Mouse (Mus musculus) ES-CJ7 (cell line): ENCODE measurements around the gene Cacna2d4.
A peak's percentile ranks its signal among the peaks of the same experiment; 100 is the strongest.

Experiments
- DNase-seq: peaks from one replicate; pipeline ENCODE4 v3.0.0; 2011; ENCODE audit warnings: low read depth, low spot score

Gene Cacna2d4

DNA sequence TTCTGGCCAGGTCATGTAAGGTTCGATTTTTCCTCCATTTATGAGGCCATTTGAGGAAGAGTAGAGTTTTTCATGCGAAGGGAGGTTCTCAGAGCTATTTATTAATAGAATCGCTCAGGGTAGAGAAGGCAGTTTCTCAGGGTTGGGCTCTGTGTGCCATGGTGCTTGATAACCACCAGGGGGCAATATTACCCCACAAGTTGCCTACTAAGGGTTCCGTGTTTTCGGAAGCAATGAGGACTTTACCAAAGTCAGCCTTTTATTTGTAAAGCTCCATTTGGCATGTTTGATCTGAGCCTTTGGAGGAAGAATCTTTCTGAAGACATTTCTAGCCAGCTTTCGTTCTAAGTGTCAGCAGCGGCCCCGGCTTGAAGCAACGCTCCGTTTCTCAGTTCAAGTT lies 16.0 kb upstream of the Cacna2d4 start:
- peak; percentile 64 for DNase-seq

DNA sequence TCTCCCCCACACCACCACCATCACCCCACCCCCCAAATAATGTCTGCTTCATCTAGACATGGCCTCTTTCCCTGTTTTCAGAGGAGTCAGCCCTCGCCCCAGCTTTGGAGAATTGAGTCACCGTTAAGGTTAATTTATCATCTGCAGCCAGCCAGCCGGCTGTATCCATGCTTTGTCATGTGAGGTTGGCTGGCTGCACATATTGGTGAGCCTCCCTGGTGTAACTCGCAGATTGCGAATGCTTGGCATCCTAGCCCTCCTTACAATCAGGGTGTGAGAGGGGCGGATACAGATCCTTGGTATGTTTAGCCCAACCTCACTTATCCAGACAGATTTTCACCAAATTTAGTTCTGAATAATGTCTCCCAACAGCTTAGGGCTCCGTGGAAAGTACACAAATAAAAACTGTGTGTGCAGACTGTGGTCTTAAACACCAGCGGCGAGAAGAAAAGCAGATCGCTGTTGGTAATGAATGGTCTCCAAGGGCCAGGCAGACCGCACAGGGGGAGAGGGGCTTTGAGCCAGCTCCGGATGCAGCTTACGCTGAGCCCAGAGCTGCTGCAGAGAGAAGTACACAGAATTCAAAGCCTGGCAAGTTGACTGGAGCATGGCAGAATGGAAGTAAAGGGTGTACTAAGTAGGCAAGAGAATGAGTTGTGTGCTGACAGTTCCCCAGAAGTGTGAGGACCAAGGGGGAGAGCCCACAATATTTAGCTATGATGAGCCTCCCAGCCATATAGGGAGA lies 11.7 kb upstream of the Cacna2d4 start:
- DNase-seq = no peak

DNA sequence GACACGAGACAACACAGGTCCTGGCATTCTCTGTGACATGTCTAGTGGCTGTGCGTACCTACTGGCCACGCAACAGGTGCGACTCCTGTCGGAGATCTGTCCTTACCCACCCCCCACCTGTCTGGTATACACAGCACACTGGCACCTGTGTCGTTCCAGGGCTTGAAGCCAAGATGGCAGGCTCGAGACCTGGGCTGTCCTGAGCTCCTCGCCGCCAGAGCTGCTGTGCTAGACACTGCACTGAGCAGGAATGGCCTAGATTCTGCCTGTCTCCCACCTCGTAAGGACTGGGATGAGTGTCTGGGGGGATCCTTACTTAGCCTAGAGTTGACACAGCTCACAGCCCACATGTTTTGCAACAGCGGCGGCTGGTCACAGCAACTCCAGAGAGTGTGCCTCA lies 11.1 kb upstream of the Cacna2d4 start:
- no peak for DNase-seq

DNA sequence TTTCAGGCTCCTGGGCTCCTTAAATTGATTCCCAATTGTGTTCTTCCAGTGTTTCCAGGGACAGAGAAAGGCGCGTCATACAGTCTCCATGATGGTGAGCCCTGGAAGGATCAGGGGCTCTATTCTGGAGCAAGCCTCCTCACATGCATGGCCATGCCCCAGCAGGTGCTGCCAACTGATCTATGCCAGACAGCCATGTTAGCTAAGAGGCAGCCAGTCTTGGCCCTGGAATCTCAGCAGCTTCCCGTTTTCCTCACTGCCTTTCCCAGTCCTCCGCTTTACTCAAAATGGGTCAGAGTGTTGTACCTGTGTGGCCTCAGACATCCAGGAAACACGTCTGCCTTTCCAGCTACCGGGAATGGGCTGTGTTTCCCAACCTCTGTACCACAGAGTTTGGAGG lies 10.6 kb upstream of the Cacna2d4 start:
- no peak for DNase-seq

DNA sequence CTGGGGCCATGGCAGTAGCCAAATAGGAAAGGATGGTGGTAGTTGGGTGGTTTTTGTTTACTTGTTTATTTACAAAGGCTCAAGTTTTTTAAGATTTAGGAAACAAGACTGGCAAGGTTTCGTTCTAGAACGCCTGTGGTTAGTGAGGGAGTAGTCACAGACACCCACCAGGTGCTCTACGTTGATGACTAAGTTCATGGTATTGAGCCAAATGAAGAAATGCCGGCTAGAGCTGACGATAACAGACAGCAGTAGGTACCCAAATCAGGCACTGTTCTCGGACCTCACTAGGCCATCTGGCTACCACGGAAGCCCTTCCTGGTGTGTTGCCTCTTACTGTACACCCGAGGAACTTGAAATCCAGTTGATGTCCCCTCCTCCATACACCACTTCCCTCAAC lies 9.3 kb upstream of the Cacna2d4 start:
- DNase-seq = no peak

DNA sequence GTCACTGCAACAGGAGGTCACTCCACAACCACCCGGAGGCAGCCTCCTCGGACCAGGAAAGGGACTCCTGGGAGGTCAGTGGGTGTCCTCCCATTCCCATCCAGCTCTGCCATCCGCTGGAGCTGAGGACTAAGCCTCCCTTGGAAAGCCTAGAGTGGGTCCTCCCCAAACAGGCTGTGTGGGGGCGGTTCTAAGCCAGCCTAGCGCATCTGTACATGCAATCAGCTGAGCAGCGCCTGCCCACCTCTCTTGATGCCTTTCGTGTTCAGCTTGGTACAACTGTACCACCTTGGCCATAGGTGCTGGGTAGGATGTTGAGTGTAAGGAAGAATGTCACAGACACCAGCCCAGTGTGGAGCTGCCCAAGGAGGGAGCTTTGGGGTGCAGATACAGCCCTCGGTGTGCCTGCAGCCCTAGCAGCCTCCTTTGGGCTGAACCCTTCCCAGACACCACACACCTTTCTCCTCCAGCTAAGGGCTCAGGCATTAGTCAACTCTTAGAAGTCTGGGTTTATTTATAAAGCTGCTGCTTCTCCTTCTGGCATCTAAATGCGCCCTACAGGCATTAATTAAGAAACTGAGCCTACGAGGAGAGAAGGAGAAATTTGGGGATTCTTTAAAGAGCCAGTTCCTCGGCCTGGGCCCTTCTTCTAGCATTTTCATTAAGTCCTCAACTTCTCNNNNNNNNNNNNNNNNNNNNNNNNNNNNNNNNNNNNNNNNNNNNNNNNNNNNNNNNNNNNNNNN lies 7.3 kb upstream of the Cacna2d4 start:
- no peak for DNase-seq

DNA sequence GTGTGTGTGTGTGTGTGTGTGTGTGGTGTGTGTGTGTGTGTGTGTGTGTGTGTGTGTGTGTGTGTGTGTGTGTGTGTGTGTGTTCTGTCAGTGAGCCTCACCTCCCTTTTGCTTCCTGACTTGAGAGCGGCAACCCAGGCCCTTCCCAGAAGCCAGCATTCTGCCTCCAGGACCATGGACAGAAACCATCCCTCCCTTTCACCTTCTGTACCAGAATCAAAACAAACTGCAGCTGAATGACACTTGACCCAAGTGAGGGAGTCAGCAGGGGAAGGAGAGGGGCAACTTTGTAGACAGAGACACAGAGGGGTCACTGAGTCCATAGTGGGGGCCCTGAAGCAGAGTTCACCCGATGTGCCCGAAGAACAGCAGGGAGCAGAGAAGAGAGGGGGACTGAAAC lies 3.3 kb upstream of the Cacna2d4 start:
- peak; percentile 40 for DNase-seq

DNA sequence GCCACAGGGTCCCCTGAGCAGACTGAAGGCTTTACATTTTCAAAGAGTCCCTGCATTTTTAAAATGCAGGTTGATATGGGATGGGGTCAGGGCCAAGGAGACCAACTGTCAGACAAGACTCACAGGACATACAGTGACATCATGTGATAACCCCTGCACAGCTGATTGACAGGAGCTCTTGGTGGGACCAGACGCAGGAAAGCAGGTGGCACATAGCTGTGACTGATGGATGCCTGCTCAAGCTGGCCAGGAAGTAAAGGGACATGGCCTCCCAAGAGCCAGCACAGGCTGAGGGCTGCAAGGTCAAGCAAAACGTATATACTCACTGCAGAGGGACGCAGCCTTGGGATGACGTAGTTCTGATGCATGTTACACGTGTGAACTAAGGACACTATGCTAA lies 885 bp upstream of the Cacna2d4 start:
- DNase-seq = no peak

DNA sequence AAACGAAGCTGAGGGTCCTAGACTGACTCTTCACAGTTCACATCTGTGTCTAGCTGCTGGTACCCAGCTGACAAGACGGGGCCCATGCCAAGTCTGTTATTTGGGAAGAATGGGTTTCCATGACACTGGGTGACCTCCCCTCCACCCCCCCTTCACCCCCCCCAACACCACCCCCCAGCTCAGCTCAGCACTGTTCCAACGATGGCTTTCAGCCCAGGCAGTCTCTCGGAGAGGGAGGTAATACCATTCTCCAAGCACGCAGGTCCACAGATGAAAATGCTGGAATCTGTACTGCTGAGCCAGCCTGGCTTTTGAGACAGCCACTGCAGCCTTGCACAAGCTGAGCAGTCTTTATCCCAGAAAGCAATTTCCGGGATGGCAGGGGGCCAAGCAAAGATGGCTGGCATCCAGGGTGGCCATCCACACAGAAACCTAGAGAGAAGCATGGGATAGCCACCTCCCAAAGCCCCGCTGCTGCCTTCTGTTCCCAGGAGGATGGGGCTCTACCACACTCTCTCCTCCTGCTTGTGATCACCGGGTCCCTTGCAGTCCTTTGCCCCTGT lies 1.2 kb downstream of the Cacna2d4 start:
- no peak for DNase-seq

DNA sequence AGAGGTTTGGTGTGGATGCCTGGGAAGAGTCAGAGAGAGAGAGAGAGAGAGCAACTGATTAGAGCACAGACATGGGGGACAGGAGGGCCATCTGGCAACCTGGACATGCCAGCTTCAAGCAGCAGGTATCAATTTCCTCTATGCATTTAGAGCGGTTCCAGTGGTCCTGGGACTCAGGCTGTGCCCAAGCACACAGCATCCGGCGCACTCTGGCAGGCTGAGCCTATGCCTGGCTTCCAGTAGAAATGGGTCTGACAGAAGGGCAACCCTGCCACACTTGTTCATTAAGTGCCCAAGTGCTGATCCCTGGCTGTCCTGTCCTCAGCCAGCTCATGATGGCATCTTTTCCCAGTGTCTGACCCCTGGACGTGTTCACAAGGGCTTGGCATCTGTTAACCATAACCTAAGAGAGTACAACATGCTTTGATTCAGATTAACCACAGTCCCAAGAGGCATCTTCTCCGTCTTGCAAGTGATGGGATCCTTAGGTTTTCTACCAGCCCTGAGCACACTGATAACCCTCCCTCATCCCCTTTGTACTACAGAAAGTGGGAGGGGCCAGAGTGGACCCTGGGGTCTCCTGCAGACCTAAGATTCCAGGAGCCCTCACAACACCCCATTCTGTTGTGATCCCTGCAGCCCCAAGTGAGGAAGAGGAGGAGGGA lies 3.1 kb downstream of the Cacna2d4 start:
- no peak for DNase-seq

DNA sequence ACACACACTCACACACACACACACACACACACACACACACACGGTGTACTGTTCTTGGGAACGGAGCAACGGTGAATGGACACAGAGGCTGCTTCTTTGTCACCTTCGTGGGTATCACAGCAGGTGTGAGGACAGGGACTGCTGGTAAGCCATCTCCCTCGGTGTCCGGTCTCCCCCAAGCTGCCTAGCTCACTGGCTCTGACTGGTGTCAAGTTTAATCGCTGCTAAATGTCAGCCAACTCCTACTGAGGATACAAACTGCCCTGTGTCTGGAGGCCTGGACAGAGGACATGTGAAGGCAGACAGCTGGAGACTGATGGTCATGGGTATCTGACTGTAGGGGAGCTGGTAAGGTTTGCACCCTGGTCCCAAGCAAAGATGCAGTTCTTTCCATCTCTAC lies 3.9 kb downstream of the Cacna2d4 start:
- no peak for DNase-seq

DNA sequence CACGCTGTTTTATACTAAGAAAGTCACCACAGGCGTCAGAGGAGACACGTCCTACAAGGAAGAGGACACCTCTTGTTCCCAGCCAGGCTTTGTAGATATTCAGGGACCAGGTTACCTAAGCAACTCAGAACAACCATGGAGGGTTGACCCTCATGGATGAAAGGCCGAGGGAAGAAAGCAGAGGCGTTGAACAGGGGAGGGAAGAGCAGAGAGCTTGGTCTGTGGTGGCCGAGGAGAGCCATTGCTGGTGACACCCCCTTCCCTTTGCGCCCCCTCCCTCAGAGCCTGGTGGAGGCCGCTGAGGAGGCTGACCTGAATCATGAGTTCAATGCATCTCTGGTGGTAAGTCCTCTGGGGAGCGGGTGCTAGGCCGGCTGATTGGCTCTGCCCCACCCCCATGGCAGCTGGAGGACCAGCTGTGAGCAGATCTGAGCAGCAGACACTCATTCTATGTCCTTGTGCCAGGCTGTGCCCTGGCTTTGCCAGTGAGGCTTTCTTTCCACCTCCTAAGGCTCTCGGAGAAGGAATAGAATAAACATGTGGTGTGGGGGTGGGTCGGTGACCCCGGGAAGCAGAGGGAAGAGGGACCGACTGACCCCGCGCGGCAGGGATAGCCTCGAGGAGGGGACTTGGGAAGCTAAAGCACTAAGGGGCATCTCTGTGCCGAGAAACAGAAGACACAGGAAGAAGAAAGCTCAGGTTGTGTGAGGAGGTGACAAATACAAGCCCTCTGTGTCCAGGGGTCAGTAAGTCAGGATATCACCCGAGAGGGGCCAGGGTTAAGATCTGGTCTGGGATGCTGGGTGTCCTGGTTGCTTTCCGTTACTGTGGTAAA lies 4.8 kb downstream of the Cacna2d4 start:
- no peak for DNase-seq

DNA sequence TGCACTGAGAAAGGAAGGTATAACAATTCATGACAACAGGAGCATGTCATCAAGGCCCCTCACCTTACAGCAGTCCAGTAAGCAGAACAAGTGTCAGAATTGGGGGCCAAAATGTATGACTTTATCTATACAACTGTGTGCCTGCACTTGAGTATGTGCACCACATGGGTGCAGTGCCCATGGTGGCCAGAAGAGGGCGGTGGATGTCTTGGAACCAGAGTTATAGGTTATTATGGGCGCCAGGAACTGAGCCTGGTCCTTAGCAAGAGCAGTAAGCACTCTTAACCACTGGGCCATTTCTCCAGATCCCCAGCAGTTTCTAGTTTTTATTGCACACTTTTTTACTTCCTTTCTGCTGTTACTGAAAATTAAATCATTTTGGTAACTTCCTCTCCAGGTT lies 9.8 kb downstream of the Cacna2d4 start:
- DNase-seq = peak; percentile 53

DNA sequence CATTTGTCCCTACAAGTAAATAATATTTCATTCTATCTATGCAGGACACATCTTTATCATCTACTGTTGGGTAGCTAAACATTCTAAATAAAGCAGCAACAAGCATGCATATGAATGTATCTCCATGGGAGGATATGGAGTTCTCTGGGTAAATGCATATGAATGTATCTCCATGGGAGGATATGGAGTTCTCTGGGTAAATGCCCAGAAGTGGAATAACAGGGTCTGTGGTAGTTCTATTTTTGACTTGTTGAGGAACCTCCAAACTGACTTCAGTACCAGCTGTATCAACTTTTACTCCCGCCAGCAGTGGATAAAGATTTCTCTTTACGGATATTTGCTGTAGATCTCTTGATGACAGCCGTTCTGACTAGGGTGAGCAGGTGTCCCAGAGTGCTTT lies 12.3 kb downstream of the Cacna2d4 start:
- DNase-seq = no peak

DNA sequence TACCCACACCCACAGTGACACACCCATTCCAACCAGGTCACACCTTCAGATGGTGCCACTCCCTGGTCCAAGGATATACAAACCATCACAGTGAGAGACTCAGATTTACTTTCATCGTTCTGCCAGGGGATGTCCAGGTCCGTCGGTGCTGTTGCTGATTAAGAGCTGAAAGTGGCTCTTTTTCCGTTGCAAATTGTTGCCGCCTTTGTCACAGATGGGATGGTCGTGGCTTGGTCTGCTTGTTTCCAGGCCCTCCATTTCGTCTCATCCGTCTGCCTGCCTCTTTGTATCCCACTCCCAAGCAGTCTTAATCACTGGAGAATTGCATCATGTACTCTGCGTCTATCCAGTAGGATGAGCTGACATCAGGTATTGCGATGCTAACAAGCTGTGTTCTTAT lies 13.4 kb downstream of the Cacna2d4 start:
- peak; percentile 22 for DNase-seq

DNA sequence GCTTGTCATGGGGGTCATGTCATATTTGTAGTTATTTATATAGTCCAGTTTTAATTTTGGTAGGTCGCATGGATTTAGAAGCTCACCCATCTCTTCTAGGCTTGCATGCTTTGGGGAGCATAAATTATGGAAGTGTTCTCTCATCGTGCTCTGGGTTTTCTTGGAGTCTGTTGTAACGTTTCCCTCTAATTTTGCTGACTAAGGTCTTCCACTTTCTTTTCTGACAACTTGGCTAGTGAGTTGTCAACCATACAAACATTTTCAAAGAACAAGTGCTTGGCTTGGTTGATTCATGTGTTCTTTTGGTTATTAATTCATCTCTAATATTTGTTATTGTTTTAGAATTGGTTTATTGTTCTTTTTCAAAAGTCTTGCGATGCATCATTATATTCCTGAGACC lies 15.4 kb downstream of the Cacna2d4 start:
- no peak for DNase-seq

DNA sequence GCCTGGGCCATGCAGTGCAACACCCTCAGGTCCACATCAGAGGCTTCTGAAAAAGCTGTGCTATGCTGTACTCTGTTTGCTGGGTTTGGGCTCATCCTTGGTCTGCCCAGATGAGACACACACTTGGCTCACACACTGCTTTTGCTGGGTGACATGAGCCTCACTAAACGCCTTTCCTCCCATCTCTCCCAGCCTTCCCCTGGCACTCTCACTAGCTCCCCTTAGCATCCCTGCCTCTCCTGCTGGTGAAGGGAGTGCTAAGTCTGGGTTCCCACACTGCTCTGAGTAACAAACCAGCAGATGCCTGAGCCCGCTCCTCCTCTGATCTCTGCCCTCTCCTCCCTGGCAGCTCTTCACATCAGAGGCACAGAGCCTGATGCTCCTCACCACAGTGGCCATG lies 40.4 kb downstream of the Cacna2d4 start:
- DNase-seq = no peak

DNA sequence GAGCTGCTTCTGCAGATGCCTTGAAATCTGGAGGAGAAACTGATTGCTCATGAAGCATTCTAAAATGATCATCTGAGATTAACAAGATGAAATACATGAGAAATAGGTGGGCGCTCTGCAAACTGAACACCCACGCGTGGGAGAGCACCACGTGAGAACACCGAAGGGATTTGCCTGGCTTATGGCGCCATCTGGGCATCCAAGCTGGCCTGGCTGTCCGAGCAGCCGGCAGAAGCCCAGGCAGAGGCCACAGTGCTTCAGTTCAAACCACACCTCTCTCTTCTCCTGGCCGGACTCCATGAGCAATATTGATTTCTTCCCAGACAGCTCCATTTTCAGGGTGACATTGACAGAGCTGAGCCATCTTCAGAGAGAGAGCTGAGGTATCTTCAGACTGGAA lies 44.4 kb downstream of the Cacna2d4 start:
- no peak for DNase-seq

DNA sequence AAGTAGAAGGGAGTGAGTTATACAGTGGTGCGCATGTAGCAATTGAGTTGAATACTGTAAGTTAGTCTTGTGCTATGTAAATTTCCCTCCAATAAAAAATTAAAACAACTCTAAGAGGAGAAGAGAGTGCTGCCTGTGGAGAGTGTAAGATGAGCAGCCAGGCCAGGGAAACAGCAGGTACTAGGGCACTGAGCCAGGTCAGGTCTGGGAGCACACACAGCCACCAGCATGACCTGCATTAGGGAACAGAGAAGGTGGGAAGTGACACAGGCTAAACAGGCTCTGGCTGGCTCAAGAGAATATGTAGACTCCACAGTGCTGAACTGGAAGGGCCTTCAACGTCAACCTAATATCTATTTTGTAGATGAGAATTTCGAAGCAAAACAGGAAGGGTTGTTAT lies 65.0 kb downstream of the Cacna2d4 start:
- DNase-seq = no peak

DNA sequence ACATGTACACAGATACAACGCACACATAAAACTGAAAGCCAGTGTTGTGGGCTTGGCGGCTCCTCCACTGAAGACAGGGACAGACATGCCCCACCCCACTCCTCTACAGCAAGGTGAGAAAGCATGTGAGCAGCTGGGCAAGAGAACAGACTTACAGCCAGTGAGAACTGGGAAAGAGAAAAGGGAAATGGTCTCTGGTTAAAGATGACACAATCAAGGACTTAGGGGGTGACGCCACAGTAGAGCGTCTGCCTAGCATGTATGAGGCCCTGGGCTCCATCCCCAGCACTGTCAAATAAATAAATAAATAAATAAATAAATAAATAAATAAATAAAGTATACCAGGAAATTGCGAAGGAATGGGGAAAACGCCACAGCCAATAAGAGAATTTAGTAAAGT lies 67.0 kb downstream of the Cacna2d4 start:
- no peak for DNase-seq

DNA sequence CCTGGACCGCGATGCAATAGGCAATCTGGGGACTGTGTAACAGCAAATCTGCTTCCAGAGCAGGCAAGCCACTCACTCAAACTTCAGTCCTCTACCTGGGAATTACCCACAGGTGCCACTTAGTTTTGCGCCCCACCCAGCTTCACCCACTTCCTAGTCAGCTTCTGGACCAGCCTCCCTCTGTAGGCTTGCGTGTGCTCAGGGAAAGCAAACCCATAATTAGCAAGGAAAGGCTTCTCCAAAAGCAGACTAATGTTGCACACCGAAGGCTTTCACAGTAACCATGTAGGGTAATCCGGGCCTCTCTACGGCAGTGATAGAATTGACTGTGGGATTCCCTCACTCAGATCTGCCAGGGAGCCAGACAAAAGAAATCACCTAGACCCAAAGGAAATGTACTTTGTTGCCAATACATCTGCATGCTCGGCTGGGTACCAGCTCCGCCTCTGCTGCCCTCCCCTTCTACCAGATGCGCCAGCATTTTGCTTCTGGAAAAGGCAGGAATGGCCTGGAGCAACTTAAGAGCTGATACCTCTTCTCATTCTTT lies 71.6 kb downstream of the Cacna2d4 start:
- no peak for DNase-seq
